Mouse (Mus musculus) megakaryocyte, adult 5-6 weeks (primary cell): ENCODE measurements around the gene Kif3b. TPM values are rescaled to one million over a fixed set of nuclear protein-coding genes. Genes with fewer than 3 reads are reported as not detected.
"Not testable (repeated sequence)": the region's sequence is repeated elsewhere in the genome, so short reads cannot be mapped to it uniquely, and the experiment has no call there.

Source experiments
- ATAC-seq: 2 replicates; pipeline ENCODE4 v1.8.0; 2016; ENCODE audit warnings: mild to moderate bottlenecking, inconsistent platforms; ENCODE audit not compliant: poor library complexity, severe bottlenecking
- total RNA-seq, 2 experiments: library from RNA; stranded (forward) in 1 of 2; stranded (reverse) in 1 of 2; fragments of 153-499, 151-499 nt in 1 of 2; fragments of 221-1000, 200-1000 nt in 1 of 2; gene quantifications; 2 replicates each; pipeline versions ENCODE4 v1.2.3 to v1.2.4; 2015 to 2017

The Kif3b gene
- 13.2 and 16.5 TPM in 2 replicates for total RNA-seq (2015)
- total RNA-seq (2017): 23.5 and 30.2 TPM in 2 replicates

DNA sequence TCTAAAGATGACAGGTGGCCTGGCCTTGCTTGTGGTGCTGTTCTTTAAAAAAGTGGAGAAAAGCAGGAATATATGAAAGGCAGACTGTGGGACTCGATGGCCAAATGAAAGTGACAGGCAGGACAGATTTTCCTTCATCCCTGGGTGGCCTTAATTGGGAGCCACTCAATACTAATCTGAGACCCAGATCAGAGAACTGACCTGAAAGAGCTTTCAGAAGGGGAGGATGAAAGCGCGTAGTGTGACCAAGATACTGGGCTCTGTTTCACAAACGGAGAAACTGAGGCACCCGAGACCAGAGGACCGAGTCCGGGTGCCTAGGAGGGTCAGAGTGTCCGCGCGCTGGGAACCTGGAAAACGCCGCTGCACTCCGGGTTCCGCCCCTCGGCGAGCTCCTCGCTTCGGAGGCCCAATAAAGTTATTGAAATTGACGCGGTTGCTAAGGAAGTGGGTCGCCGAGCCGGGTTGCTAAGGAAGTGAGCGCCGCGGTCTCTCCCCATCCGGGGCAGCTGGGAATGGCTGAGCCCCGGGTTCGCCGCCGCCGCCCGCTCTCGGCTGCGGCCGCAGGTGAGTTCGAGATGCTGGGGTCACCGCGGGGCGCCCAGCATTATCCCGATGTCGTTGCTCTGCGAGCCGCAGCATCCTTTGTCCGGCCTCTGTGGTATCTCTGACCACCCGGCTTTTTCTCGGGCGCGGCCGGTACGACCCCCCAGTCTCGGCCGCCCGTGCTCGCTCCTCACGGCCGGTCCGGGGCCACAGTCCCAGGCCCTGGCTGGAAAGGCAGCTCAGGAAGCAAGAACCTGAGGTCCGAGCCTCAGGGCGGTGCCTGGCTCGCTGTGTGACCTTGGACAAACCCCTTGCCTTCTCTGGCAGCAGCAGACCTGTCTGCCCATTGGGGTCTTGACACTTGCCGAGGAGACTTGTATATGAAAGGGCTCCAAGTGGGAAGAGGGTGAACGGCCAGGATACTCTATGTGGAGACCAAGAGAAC lies at the start of gene Kif3b:
Kif3b (plus strand) TSS at position 476 of the 991 bp plus-strand sequence.
- peak; percentile 94 for ATAC-seq

DNA sequence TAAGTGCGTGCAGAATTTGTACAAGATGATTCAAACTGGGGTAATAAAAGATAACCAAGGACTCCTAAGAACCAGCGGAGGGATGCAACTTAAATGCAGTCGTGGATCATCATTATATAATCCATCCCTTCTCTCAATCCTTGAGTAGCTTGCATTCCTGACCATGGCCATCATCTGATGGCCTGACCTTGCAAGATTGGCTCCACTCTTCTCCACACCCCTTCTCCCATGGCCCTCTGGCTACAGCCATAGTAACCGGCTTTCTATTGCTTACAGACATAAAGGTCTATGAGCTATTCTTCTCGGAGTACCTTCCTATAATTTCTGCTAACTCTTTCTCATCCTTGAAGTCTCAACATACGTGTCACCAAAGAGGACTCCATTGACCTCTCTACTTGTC lies 49.1 kb upstream of the Kif3b start:
- ATAC-seq: no peak

DNA sequence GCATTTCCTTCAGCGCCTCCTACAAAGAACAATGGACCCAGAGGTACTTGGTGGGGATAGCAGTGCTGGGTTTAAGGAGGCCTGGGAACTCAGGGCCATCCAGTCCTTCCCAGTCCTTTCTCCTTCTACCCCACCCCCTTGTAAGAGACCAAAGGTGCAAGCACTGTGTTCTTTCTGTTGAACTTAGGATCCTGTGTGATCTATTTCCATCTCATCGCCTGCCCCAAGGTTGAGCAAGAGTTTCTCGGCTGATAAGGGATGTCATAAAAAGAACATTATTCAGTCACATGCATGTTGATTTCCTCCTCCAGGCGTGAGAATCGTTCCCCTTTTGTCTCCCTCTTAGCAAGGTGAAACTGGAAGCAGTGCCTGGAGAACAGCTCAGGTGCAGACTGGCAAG lies 41.5 kb upstream of the Kif3b start:
- no peak for ATAC-seq

DNA sequence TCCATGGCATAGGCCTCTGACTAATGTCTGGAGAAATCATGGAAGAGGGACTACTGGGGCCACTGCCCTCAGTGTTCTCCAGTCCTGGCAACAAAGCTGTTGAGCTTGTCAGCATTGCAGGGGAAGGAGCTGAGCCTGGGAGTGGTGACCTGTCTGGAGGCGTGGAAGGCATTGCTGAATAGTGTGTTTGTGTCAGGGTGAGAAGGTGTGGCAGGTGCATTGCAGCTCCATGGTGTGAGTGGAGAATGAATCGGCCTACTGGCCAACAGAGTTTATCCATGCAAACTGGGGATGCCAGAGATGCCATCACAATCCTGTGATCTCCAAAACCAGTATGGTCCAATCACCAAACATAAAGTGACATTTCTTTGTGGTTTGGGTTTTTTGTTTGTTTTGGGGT lies 34.6 kb upstream of the Kif3b start:
- no peak for ATAC-seq

DNA sequence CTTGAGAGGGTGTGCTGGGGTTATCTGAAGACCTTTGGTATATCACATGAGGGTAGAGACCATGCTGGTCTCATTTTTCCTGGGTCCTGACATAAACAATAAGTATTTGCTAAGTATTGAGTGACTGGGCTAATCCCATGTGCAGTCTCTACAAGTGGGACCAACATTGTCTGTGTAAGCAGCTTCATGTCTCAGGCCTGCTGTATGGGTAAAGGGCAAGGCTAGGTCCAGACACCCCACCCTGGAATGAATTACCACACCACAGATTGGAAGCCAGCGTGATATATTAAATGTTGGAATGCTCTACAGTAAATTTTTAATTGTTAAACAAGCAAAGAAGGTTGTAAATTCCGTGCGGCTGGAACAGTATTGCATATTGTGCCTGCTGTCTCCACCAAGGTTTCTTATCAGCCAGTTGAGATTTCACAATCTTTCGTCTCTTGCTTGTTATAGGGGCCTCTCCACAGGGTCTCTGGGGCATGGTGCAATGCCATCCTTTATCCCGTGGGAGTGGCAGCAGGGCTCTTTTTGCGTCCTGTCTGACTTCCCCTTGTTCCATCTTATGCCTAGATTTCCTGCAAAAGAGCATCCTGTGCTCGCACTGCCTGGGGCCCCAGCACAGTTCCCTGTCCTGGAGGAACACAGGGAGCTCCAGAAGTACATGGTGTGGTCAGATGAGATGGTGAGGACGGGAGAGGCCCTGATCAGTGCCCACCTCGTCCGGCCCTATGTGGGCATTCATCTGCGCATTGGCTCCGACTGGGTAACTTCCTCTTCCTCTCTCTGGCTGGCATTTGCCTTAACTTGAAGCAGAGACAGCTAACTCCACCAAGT lies 32.0 kb upstream of the Kif3b start:
- ATAC-seq: peak; percentile 86

DNA sequence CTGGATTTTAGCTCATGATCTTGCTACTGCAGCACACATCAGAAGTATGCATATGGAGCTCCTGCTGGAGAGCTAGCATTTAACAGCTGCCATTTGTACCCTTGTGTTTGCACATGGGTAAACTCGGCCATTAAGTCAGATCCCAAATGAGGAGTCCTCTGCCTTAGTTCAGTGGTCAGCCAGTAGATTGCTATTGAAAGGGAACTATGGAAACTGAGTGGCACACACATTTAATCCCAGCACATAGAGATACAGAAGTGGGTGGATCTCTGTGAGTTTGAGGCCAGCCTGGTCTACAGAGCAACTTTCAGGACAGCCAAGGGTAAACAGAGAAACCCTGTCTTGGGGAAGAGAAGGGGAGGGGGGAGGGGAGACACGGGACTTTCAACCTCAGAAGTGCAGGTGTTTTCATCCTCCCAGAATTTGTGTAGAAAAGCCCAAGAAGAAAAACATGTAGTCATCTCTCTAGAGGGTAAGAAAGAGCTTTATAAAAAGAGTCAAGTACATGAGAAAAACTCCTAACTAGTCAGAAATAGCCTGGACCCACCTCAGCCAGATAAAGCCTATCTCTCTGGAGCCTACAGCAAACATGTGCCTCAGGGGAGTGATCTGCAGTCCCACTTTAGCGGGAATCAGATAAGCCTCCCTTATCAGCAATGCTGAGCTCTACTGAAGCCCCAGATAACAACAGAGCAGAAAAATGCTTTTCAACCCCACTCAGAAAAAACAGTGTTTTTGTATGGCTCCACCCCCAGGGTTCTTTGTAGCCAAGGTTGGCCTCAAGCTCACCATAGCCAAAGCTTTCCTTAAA lies 31.1 kb upstream of the Kif3b start:
- peak; percentile 19; the same call in 1 of the 2 replicates for ATAC-seq

DNA sequence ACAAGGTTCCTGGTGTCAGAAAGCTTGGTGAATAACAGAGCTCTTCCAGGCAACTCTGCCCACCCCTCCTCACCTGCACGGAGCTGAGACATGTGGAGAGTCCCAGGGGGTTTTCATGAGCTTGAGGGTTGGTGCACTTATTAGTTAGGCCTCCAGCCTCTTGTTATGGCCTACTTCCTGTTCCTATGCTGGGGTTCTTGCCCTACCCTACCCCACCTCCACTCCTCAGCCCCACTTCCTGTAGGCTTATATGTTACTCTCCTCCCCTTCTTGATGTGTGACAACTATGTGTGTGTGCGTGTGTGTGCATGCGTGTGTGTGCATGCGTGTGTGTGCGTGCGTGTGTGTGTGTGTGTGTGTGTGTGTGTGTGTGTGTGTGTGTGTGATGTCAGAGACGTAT lies 28.2 kb upstream of the Kif3b start:
- peak; percentile 67 for ATAC-seq

DNA sequence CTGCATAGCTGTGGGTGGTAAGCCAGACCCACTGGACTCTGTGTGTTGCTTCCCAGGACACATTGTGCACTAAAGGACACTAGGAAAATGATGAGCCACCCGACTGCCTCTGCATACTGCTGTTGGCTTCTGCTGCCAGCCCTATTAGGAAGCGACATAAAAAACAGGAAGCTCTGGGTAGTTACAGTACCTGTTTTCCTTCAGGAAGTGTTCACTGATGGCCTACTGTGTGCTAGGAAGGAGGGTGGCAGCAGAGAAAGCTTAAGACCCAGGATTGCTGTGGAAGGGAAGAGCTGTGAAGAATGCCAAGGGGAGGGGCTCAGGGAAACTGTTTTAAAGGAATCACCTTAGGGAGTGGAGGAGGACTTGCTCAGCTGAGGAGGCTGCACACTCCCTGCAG lies 23.9 kb upstream of the Kif3b start:
- ATAC-seq: peak; percentile 61

DNA sequence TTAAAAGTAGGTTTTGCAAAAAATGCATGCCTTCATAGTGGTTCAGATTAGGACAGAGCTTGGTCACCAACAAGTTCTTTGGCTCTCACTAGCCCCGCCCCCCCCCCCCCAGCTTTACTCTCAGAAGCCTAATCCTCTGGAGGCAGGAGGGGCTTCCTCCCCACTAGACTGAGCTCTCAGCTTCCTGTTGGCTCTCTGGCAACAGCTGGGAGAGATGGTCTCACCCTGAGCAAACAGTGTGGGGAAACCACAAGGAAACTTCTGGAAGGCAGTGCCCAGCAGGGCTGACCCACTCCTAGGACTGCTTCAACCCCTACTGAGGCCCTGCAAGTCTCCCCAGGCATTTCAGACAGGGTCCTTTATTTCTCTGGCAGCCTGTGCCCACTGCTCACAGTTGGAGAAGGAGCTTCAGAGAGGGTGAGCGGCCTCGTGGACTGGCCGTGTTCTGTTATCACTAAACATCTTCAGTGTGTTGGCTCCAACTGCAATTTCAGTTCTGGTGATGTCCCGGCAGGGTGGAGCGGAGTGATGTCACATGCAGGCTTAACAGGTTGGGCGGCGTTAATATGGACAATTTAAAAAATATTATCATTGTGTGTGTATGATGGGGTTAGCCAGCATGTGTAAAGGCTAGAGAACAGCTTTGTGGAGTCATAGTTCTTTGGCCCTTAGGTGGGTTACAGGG lies 20.8 kb upstream of the Kif3b start:
- ATAC-seq: peak; percentile 38

DNA sequence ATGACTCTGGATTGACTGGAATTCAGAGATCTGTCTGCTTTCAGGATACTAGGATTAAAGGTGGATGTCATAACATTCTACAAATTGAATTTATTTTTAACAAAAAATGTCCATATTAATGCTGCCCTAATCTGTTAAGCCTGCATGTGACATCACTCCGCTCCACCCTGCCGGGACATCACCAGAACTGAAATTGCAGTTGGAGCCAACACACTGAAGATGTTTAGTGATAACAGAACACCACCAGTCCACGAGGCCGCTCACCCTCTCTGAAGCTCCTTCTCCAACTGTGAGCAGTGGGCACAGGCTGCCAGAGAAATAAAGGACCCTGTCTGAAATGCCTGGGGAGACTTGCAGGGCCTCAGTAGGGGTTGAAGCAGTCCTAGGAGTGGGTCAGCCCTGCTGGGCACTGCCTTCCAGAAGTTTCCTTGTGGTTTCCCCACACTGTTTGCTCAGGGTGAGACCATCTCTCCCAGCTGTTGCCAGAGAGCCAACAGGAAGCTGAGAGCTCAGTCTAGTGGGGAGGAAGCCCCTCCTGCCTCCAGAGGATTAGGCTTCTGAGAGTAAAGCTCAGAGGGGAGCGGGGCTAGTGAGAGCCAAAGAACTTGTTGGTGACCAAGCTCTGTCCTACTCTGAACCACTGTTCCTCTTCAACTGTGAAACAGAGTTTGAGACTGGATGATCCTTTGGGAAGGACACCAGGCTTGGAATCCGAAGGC lies 16.9 kb upstream of the Kif3b start:
- ATAC-seq: not testable (repeated sequence)

DNA sequence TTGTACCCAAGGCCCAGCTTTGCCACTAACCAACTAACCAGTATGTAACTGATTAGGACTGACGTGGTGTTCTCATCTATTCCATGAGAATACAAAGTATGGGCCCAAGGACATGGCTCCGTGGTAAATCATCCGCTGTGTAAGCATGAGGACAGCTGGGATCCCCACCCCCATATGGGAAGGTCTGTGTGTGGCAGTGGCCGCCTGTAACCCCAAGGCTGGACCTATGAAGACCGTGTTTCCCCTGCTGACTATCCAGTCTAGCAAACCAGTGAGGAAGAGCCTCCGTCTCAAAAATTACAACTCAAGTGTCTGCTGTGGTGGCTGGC lies 16.3 kb upstream of the Kif3b start:
- ATAC-seq: no peak

DNA sequence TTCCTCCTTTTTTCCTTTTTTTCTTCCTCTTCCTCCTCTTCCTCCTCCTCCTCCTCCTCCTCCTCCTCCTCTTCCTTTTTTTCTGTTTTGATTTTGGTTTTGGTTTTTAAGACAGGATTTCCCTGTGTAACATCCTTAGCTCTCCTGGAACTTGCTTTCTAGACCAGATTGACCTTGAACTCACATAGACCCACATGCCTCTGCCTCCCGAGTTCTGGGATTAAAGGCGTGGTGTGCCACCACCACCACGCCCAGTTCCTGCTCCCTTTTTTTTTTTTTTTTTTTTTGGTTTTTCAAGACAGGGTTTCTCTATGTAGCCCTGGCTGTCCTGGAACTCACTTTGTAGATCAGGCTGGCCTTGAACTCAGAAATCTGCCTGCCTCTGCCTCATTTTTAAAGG lies 15.6 kb upstream of the Kif3b start:
- not testable (repeated sequence) for ATAC-seq

DNA sequence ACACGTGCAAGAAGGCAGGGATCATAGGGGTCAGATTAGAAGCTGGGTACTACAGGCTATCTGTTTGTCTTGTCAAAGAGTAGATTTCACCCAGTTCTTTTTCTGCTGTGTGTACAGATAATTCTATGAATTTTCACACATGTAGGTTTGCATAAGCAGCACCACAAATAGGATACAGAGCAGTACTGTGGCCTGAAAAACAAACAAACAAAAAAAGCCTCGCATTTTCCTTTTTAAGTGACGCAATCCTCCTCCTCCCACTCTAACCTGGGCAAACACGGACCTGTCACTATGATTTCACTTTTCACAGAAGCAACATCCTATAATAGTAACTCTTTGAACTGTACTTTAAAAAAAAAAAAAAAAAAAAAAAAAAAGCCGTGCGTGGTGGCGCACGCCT lies 14.8 kb upstream of the Kif3b start:
- no peak for ATAC-seq

DNA sequence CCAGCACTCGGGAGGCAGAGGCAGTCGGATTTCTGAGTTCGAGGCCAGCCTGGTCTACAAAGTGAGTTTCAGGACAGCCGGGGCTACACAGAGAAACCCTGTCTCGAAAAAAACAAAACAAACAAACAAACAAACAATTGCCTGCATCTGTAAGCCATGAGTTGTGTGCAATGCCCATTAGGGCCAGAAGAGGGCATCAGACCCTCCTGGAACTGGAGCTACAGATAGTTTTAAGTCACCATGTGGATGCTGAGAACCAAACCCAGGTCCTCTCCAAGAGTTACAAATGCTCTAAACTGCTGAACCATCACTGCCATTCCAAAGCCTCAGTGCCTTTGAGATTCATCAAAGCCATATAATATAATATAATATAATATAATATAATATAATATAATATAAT lies 14.4 kb upstream of the Kif3b start:
- ATAC-seq: not testable (repeated sequence)

DNA sequence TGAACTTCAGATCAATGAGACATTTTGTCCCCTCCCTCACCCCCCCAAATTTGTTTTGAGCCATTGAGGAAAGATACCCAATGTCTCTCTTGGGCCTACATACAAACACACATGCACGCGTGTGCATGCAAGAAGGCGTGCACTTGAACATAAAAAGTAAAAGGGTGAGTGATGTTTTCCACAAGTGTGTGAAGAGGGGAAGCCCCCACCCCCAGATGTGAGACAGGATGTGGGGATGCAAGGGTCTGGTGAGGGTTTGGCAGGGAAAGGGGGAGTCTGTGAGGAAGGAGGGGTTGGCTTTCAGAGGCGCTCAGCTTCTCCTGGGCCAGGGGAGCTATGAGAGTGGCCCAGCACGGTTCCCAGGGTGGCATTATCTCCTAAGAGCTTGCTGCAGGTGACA lies 12.9 kb upstream of the Kif3b start:
- no peak for ATAC-seq

DNA sequence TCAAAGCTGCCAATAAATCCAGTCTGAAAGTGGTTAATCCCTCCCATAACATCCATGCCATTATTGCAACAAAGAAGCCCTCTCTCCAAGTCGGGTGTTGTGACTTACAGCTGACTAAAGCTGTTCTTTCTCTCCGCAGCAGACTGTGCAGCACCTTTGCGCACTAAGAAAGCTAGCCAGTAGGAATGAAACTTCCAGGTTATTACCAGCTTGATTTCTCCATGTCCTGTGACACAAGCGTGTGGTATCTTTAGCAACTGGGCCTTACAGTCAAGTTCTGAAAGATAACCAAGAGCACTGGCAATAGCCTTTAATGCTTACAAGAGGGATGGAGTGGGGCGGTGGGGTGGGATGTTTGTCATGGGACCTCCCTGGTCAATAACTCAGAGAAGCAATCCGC lies 7.3 kb upstream of the Kif3b start:
- peak; percentile 58 for ATAC-seq

DNA sequence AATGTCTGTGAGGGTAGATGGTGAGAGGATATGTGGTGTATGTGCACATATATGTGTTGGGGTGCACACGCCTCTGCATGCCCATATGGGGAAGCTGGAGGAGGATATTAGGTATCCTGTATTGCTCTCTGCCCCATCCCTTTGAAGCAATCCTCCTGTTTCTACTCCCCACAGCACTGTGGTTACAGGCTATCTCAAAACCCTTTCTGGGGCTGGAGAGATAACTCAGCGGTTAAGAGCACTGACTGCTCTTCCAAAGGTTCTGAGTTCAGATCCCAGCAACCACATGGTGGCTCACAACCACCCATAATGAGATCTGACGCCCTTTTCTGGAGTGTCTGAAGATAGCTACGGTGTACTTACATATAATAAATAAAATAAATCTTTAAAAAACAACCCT lies 4.7 kb upstream of the Kif3b start:
- peak; percentile 23; the same call in 1 of the 2 replicates for ATAC-seq

DNA sequence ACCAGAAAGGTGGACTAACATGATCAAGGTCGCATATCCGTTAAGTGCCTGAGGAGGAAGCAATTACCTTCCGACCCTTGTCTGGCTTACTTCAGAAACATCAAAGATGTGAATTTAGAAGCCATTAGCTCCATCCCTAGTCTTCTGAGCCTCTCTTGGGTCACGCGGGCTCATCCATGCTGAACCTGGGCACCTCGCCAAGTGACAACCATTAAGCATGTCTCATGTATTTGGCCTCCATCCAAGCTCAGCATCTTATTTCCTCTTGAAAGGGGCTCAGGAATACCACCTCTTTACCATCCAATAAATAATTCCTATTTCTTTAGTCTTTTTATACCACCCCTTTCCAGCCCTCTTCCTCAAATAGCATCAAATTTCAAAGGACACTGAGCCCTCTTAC lies 3.4 kb upstream of the Kif3b start:
- no peak for ATAC-seq

DNA sequence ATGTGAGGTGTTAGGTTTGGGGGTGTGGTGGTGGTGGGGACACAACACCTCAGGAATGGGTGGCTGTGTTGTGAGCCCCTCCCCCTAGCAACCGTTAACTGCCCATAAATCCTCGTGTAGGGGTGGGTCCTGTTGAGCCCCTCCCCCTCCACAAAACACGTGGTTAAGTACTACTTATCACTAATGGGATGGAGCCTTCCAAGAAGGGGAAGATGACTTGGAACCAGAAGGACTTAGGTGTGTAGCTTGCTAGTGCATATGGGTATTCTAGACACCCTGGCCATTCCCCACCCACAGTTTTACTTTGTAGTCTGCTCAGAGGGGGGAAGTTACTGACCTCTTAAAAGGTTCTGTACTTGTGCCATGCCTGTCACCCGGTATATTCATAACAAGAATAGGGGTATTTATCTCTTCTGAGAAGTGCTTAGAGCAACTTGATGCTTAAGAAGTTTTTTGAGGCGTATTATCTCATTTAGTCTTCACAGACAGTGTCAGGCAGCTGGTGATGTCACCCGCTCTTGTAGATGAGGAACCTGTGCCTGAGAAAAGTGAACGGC lies 1.2 kb downstream of the Kif3b start:
- peak; percentile 45 for ATAC-seq
